Mouse (Mus musculus): ENCODE measurements at regions not wholly inside any gene's neighbourhood (a gene's known extent, or its start where the extent isn't known, plus 50 kb on each side); places are given as distances from the start of the nearest gene placed in this dataset.
"Not testable (repeated sequence)": the region's sequence is repeated elsewhere in the genome, so short reads cannot be mapped to it uniquely, and the experiment has no call there.

DNA sequence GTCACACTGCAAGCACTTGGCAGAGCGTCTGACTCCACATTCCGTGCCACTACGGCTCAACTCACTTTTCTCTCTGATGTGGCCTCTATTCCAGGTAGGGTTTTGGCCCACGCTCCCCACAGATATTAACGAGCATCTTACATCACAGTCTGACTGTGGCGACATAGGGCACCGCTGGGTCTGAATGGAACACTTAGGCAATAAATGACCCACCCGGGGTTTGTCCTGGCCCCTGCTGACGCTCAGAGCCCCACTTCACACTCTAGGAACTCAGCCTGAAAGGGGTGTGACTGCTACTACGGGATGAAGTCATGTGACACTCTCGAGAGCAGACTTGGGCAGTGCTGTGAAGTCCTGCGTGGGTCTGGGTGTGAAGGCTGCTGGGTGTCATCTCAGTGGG lies 475.9 kb downstream of the Zfp704 start:
- DNase-seq (ENCODE audit: low spot score), result no peak

DNA sequence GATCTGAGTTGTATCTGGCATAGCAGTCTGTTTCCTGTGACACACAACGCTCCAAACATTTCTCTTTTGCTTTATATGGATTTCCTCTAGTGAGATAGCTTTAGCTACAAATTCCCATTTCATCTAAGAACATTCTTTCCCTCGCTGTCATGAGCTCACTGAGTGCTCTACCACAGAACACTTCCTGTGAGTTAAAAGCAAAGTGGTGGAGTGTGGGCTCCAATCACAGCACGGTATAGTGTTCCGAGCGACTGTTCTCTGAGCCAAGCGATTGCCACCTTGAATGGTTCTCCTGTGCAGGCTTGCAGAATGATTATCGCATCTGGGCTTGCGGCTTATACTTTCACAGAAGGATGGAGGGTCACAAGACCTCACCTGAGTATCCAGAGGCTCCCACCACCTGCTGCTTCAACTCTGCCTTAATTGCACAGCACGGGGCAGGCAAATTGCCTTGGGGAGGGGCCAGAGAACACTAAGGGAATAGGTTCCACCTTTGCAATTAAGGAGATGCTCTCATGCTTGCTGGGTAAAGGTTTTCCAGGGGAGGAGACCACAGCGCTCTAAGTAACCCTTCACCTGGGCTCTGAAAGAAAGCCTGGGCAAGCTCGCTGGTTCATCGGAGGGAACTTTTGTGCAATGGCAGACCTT lies 477.7 kb downstream of the Zfp704 start:
- DNase-seq (ENCODE audit: low spot score), result no peak

DNA sequence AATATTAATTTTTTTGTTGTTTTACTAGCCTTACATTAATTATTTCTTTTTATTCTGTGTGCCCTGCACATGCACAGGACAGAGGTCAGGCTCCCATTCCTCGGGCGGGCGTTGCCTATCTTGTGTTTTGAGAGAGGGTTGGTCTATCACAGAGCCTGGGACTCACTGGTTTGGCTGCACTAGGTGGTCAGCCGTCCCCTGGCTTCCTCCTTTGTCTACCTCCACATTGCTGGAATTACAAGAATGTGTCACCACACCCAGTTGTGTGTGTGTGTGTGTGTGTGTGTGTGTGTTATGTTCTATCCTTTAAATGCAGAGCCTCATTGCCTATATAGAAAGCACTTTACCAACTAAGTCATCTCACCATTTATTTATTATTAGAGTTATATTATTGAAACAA lies 478.5 kb downstream of the Zfp704 start:
- DNase-seq (ENCODE audit: low spot score), result no peak

GRCm38 (mm10) chr3:9128407-9128806 lies 481.5 kb downstream of the Zfp704 start:
- DNase-seq (ENCODE audit: low spot score), result no peak

GRCm38 (mm10) chr3:9123079-9123478 lies 486.8 kb downstream of the Zfp704 start:
- DNase-seq (ENCODE audit: low spot score), result no peak

DNA sequence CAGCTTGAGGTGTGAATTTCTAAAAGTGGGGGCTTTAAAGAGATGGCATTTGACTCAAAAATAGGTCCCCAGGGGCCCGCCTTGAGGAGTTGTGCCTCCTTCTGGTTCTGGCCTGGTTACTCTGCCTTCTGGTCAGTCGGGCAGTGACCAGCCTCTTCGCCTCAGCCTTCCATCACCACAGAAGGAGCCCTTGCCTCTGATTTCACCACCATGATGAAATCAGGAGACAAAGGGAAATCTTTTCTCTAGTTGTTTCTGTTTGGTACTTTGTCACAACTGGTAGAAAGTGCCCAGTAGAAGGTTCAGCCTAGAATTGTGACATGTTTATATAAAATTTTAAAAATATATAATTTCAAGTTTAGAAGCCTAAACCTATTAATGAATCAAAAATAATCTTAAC lies 492.0 kb downstream of the Zfp704 start:
- no peak for DNase-seq (ENCODE audit: low spot score)

DNA sequence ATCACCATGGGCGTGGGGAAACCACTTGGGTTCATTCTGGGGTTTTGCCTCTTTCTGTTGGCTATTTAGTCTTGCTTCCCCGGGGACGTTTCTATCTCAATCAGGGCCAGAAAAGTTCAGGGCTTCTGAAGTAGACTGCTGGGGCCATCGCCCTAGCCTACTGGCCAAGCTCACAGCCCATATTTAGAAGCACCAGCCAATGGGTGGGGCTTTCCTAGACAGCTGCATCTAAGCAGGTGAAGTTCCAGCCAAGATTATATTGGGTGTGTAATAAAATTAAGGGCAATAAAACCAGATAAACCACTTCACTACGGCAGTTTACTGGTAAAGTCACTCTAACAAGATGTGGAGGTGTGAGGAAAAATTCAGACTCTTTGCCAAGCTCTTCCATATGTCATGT lies 496.5 kb downstream of the Zfp704 start:
- no peak for DNase-seq (ENCODE audit: low spot score)

DNA sequence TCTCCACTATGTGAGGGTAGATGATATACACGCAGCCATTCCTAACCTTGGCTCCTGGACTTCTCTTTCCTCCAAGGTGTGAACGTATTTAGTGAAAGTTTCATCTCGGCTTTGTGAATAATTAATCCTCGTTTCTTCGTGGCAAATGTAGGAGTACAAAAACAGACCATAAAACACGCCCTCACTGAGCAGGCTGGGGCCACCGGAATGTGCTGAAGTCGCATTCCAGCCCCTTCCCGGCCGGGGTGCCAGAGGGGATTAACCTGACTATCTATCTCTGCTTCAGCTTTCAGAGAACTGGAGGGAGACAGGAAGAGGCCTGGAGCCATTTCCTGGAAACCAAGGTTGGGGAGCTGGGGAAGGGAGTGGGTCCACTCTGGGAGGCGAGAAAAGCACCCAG lies 499.1 kb downstream of the Zfp704 start:
- DNase-seq (ENCODE audit: low spot score), result no peak

- DNase-seq (ENCODE audit: low spot score), result no peak
These were observed 499.9 kb downstream of the Zfp704 start for GRCm38 (mm10) chr3:9109991-9110390.

DNA sequence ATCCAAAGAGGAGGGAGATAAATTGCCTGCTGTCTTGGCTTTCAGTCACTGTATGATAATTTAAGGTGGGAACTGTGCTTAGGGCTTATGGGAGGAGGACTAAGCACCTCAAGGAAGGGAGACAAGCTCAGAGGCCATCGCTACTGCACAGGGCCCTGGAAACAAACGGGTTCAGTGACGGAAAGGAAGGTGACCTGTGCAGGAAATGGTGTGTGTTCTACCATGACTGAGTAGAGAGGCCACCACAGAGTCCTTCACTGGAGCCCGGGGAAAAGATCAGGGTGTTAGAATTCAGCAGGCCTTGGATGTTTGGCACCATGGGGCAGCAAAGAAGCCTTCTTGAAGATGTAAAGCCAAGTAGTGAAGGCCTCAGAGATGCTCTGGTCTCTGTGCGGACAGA lies 500.4 kb downstream of the Zfp704 start:
- DNase-seq (ENCODE audit: low spot score), result no peak

GRCm38 (mm10) chr3:9107766-9108410 lies 502.0 kb downstream of the Zfp704 start:
- no peak for DNase-seq (ENCODE audit: low spot score)

DNA sequence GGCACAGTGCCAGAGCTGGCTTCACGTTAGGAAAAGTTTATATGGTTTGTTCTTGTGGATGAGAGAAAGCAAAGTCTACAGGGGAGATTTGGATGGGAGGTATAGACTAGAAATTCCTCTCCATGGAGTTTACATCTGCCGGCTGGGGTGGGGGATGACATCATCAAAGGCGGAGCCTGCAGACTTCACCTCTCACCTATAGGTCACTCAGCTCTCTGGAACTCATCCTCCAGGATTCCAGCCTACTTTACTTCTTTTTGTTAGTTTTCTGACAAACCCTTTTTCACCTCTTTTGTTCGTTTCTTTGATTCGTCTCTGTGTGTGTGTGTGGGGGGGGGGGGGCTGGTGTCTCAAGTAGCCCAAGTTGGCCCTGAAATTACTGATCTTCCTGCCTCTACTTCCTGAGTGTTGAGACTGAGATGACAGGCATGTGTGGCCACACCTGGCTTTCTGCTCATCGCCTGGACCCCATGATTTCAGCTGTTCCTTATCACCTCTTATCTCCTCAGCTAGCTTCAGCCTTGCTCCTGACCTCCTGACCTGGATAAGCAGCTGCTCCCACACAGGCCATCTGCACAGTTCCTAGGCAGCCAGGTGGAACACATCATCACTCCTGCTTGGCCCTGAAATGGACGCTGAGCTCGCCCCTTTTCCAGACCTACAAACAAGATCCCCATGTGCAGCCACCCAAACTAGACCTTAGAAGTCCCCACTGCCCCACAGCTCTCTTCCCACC lies 504.5 kb downstream of the Zfp704 start:
- DNase-seq (ENCODE audit: low spot score), result no peak

DNA sequence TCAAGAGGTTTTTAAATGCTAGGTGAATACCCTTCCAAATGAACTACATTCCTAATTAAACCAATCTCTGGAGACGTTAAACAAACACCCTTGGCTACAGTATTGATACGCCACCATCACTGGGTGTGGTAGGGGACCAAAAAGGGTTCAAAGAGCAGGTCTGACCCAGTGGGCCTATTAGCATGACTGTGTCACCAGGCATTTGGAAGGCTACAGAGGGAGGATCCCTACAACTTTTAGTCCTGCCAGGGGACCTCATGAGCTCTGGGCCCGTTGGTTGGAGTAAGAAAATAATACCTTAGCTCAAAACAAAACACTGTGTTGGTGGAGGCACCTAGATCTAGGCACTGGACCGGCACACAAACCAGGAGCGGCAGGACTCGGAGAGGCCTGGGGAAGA lies 506.4 kb downstream of the Zfp704 start:
- DNase-seq (ENCODE audit: low spot score), result no peak

DNA sequence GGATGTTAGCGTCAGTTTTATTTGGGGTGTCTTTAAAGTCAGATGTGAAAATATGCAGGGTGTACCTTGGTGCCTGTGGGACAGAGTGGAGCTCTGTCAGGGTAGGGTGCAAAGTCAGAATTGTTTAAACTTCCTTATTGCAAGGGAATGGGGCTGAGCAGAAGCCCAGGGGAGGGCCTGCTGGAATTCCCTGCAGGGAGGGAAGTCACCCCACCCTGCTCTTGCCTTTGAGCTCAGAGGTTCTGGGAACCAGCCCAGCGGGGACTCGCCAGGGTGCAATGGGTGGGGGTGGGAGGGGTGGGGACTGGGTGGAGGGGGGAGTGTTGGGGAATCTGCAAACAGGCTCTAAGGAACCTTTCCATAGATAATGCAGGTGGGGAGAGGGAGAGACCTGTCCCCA lies 508.6 kb downstream of the Zfp704 start:
- DNase-seq (ENCODE audit: low spot score), result no peak

GRCm38 (mm10) chr3:9100761-9101160 lies 509.1 kb downstream of the Zfp704 start:
- DNase-seq (ENCODE audit: low spot score), result no peak

- DNase-seq (ENCODE audit: low spot score), result no peak
These were observed 511.4 kb downstream of the Zfp704 start for GRCm38 (mm10) chr3:9098441-9098840.

- DNase-seq (ENCODE audit: low spot score), result no peak
These were observed 525.8 kb downstream of the Zfp704 start for GRCm38 (mm10) chr3:9084134-9084533.

DNA sequence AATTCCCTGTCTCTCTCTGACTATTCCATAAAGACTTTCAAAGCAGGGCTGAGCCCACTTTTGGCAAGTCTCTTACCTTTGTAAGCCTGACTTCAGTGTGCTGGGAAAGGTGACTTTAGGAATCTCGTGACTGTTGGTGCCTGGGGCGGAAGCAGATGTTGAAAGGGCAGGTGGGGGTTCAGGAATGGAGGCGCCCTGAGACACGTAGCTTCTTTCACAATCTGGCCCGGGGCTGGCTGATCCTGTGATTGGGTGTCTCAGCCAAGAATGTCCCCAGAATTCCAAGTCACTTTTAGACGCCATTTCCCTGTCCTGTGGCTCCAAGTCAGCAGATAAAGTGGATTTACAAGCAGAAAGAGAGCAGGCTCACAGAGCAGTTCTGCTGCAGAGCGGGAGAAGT lies 527.8 kb downstream of the Zfp704 start:
- DNase-seq (ENCODE audit: low spot score), result no peak

GRCm38 (mm10) chr3:9078201-9078600 lies 531.7 kb downstream of the Zfp704 start:
- DNase-seq (ENCODE audit: low spot score), result no peak

GRCm38 (mm10) chr3:9076696-9077095 lies 533.2 kb downstream of the Zfp704 start:
- DNase-seq (ENCODE audit: low spot score), result peak; percentile 11

- DNase-seq (ENCODE audit: low spot score), result not testable (repeated sequence)
These were observed 537.4 kb downstream of the Zfp704 start for GRCm38 (mm10) chr3:9072471-9072870.

DNA sequence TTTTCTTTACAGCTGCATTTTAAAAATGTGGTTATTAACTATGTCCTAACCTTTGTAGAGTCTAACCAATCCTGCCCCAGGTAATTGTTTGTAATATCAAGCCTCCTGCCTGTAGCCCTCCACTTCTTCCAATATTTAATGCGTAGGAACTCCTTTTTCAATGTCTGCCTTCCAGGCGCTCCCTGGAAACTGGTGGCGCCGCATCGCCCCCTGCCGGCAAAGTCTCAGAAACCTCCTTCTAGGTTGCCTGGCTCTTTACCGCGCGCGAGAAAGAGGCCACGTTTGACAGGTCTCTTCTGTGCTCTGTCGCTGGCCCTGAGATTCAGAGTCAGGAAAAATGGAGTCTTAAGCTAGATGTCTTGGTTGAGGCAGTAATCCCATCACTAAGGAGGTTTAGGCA lies 542.8 kb downstream of the Zfp704 start:
- peak; percentile 37 for DNase-seq (ENCODE audit: low spot score)

- DNase-seq (ENCODE audit: low spot score), result no peak
These were observed 543.5 kb downstream of the Zfp704 start for GRCm38 (mm10) chr3:9066374-9066773.
